Mouse (Mus musculus) megakaryocyte-erythroid progenitor cell, adult 5-6 weeks (primary cell): ENCODE results near the gene Kank1. TPM values are rescaled to one million over a fixed set of nuclear protein-coding genes. Genes with fewer than 3 reads are reported as not detected.

ENCODE experiments used
- ATAC-seq: replicated peaks from 2 replicates; pipeline ENCODE4 v1.8.0; 2016; ENCODE audit warnings: mild to moderate bottlenecking, inconsistent platforms; ENCODE audit not compliant: severe bottlenecking, poor library complexity, low FRiP score, low TSS enrichment
- total RNA-seq, 2 experiments: library from RNA; stranded (forward) in 1 of 2; stranded (reverse) in 1 of 2; fragments of 200-1000, 215-1000 nt in 1 of 2; fragments of >200 nt in 1 of 2; fragmentation: Nextera tagmentation in 1 of 2; gene quantifications; 2 replicates each; pipeline ENCODE4 v1.2.3; 2014 to 2017

Gene Kank1
- total RNA-seq (2014; fragmentation: Nextera tagmentation) (0.27 TPM in 1 of 2 replicates, not detected in the other), total RNA-seq (2017) (not detected in 2 replicates)

DNA sequence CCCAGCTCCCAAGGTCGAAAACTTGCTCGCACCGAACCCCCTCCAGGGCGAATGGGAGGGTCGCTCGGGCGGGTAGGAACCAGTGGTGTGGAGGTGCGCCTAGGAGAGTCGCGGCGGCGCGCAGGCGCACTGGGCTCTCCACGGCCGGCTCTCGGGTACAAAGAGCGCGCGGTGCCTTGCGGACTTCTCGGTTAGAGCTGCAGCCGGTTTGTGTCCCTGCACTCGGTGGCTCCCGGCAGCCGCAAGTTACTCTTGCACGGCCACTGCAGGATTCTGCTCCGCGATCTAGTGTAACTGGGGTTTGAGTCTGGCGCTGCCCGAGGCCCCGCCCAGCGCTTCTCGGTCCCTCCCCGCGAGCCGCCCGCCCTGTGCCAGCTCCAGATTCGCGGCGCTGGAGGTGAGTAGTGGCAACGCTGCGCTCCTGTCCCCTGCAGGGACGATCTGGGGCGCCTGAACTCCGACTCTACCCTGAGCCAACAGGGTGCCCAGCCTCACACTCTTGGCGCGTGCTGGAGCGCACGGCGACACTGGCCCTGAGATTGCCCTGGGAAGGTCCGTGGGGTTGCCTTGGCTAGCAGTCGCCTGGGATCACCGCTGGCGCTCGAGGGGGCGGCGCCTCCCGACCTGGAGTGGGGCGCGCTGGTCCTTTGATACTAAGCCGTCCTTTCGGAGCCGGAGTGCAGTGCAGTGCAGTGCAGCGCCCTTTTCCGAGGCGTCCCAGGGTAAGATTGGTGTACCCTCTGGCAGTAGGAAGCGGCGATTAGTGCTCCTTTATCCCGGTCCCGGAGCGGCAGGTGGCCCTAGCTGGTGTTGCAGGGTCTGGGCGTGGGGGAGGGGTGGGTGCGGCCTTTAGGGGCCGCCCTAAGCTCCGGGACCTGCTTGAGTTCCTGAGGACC lies at the start of gene Kank1:
Gene Kank1, plus strand, starts transcription at position 380 of the 896 bp plus-strand sequence.
- peak; percentile 78 for ATAC-seq

GRCm38 (mm10) chr19:25187681-25188080 lies 49.1 kb upstream of the Kank1 start:
- ATAC-seq = no peak

DNA sequence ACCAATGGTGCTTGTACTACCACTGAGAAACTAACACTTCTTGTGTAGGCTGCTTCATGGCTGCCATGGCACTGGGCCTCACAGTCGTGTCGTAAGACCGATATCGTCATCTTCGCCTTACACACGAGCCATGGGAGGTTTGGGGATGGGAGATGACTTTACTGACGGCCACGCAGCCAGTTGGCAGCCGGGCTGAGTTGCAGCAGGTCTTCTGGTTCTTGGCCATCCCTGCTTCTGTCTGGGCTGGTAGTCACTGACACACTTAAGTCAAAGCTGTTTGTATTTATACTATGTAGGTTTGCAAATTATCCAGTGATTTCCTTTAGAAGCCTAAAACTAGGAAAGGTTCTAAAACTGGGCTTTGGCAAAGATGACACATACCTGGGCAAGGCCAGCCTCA lies 43.0 kb upstream of the Kank1 start:
- ATAC-seq = no peak

DNA sequence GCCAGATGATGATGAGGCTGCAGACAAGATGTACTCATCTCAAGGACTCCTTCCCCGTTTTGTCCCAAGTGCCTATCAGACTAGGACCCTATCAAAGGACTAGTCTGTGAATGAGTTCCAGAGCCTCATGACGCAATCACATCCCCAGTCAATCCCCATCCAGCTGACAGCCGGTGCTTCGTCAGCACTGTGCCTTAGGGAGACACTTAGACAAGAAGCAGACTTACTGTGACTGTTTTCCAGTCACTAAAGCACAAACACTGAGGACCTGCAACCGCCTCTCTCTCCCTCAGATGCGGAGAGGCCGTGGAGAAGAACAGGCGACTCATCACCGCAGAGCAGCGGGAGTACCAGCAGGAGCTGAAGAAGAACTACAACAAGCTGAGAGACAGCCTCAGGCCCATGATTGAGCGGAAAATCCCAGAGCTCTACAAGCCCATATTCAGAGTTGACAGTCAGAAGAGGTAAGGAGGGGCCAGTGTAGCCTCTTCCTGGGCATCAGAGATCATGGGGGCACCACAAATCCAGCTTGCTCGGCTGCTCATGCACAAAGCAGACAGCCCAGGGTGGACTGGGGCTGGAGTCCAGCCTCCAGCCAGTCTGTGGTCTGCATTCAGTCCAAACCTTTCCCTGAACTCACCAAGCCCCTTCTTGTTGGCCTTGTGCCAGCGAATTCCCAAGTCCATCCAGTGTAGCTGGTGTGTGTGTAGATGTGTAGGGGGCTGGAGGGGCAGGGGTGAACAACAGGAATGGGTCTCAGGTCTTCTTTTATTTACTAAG lies 36.5 kb upstream of the Kank1 start:
- no peak for ATAC-seq

- ATAC-seq = no peak
Measured at GRCm38 (mm10) chr19:25203077-25203476, 33.7 kb upstream of the Kank1 start.

DNA sequence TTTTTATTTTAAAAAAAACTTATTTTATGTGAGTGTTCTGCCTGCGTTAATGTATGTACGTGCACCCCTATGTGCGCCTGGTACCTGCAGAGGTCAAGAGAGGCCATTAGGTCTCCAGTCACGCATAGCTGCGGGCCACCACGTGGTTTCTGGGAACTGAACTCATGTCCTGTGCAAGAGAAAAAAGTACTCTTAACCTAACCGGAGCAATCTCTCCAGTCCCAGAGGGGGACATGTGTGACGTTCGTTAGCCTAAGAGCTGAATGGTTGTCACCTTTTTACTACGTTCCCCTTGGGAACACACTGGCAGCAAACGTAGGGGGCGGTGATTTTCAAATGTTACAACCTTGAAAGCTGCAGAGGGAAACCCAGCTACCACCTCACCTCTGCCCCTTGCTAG lies 29.8 kb upstream of the Kank1 start:
- ATAC-seq = no peak

DNA sequence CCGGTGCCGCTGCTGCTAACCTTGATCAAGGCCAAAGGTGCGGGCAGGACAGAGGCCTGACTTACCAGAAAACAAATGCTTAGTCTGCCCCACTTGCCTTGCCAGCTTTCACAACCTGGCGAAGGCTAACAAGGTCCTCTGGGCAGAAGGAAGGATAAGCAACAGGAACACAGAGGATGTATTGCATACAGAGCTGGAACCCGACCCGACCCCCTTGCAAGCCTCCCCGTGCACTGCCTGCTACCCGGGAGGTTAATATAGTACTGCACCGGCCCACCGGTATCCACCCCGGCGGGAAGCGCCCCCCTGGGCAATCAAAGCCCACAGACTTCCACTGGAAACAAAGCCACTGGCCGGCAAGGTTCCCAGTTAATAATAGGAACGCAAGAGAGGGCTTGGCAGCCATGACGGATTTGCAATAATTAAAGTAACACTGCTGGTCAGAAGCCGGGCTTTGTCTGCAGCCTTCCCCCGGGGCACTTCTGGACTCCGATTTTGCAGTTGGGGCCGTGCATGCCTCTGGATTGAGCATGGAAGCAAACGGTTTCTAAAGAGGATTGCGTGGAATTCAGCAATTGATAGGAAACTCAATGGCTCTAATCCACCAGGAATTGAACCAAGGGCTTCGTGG lies 28.9 kb upstream of the Kank1 start:
- ATAC-seq = no peak

DNA sequence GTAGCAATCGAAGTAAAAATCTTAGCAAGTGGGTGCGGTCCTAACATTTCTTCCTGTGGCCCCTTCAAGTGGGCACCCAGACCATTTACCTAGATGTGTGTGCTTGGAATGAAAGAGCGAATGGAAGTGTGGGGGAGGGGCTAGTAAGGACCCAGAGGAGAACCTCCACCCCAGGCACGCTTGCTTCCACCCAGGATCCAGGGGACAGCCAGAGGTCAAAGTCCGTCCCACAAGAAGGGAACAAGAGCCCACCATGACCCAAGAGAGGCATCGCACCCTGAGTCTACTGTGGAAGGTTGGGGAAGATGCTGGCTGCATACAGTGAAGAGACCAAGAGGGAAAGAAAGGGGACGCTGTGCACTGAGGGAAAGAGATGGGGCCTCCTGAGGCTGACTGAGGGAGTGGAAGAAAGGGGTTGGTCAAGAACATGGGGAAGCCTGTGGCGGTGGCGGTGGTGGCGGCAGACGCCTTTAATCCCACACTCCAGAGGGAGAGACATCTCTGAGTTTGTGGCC lies 28.1 kb upstream of the Kank1 start:
- ATAC-seq = no peak

- no peak for ATAC-seq
Measured at GRCm38 (mm10) chr19:25220611-25221010, 16.2 kb upstream of the Kank1 start.

GRCm38 (mm10) chr19:25221964-25222640 lies 14.7 kb upstream of the Kank1 start:
- ATAC-seq = no peak

DNA sequence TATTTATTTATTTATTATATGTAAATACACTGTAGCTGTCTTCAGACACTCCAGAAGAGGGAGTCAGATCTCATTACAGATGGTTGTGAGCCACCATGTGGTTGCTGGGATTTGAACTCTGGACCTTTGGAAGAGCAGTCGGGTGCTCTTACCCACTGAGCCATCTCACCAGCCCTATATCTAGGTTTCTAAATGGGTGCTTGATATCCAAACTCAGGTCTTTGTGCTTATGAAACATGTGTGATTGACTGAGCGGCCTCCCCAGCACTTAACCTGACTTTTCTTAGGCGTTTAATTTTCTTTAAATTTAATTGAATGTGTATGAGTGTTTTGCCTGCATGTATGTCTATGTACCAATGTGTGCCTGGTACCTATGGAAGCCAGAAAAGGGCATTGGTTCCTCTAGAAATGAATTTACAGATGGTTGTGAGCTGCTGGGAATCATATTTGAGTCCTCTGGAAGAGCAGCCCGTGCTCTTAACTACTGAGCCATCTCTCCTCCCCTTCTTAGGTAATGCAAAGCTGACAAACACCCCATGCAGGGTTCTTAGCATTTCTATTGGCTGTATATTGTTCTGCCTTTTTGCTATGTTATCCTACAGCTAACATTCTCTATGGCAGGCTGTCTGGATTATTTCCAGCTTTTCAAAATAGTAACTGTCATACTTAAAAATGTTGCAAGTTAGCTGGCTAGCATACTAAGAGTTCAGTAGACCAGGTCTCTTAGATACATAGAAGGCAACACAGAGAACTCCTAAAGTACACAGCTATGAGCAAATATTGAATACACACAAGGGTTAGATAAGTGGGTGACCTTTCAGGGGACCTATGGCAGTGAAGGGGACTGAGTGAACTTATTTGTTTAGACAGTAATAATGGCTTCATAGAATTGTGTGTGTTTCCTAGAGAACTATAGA lies 6.5 kb upstream of the Kank1 start:
- ATAC-seq = no peak

DNA sequence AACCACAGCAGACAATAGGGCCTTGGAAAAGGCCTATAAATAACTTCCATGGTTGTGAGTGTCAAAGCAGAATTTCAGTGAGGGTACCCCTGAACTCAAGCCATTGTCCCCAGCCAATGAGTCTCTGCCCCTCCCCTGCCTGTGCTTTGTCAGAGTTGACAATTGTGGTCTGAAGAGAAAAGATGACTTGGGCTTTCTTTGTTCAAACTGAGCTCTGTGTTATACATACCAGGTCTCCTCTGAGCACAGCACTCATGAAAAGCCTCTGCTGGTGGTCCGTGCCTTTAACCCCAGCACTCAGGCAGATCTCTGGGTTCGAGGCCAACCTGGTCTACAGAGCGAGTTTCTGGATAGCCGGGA lies 5.8 kb upstream of the Kank1 start:
- ATAC-seq = no peak

- no peak for ATAC-seq
Measured at GRCm38 (mm10) chr19:25232032-25232431, 4.7 kb upstream of the Kank1 start.

- no peak for ATAC-seq
Measured at GRCm38 (mm10) chr19:25237492-25238040, 791 bp downstream of the Kank1 start.

GRCm38 (mm10) chr19:25238121-25238520 lies 1.3 kb downstream of the Kank1 start:
- ATAC-seq = no peak

DNA sequence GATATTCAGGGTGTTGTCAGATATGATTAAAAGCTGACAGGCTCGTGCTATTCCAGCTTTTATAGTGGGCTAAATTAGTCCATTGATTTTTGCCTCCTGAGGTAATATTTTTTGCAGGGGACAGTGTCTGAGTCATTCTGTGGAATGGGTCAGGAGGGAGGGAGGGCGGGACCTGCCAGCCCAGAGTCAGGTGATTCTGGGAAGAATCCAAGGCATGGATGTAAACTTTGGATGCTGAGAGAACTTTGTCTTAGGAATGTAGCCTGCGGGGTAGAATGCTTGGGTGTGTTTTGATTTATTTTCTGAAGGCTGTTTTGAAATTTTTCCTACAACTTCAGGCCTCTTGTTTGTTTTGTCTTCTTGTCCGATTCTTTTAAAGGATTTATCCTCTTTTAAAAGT lies 6.8 kb downstream of the Kank1 start:
- no peak for ATAC-seq

DNA sequence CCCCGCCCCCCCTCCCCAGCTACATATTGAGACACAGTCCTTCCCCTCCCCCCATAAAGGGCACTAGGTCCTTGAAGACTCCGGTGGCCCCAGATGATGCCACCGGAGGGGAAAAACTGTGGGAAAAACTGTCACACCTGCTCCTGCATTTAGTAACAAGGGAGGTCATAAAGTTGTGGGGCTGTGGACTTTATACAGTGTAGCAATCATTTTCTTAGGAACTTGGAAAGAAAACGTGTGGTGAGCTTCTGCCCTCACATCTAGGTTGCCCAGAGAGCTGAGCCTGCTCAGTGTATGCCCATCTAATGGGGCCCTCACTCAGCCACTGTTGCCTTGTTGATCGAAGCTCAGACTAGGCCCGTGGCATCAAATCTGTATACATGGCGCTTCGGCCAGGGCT lies 9.3 kb downstream of the Kank1 start:
- no peak for ATAC-seq

DNA sequence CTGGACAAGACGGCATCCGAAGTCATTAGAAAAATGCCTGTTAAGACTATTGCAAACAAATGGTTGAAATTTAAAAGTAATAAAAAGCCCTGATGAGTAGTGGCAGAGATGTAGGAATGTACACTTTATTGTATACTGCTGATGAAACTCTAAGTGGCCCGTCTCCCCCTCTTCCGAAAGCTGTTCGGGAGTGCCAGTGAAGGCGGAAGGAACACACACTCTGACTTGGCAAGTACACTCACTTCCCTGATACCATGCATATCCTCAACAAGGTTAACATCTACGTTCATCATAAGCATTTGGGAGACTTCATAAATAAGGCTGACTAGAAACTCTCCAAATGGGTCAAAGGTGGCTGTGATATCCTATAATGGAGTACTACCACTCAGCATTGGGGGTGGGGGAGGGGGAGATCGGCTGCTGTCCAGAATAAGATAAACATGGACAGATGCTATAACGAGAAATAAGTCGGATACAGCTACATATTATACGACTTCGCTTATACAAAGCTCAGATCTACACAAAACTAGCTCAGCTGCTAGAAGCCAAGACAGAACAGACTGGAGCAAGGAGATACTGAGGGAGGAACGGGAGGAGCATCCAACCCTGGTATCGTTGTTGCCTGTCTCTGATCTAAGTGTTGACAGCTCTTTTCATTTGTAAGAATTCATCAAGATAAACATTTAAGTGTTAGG lies 11.2 kb downstream of the Kank1 start:
- ATAC-seq = no peak
